Mouse (Mus musculus) brain, adult 2 months (tissue): ENCODE data around the gene Eno4.

Experiments used
- DNase-seq: peaks from one replicate; pipeline ENCODE4 v3.0.0; 2011; ENCODE audit warnings: low read depth, low spot score

The Eno4 gene

GRCm38 (mm10) chr19:58974126-58974525 lies 30.9 kb downstream of the Eno4 start:
- no peak for DNase-seq

DNA sequence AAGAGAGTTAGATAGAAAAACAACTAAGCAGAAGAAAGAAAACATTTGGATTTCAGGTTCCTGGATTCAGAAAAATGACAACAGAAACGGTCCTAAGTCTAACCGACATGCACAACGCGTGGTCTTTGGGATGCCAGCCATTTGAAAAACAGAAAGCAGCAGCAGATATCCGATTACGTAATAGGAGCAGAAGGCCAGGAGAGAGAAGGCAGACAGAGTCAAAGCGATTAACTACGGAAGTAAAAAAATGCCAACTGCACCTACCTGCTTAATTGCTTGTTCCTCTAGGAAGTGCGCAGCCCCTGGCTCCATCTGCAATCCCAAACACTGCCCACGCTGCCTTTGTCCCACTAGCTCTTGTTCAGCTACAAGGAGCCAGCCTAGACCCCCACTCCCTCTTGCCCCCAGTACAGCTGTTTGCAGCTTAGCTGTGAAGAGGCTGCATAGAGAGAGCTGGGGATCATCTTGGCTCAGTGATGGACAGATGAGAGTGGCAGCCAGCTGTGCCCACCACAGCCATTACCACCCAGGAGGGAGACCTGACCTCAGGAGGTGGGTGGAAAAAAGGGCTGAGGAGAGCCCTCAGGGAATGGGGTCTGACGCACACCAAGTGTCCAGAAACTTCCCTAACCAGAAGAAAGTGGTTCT lies 32.1 kb downstream of the Eno4 start:
- DNase-seq: peak; percentile 15

DNA sequence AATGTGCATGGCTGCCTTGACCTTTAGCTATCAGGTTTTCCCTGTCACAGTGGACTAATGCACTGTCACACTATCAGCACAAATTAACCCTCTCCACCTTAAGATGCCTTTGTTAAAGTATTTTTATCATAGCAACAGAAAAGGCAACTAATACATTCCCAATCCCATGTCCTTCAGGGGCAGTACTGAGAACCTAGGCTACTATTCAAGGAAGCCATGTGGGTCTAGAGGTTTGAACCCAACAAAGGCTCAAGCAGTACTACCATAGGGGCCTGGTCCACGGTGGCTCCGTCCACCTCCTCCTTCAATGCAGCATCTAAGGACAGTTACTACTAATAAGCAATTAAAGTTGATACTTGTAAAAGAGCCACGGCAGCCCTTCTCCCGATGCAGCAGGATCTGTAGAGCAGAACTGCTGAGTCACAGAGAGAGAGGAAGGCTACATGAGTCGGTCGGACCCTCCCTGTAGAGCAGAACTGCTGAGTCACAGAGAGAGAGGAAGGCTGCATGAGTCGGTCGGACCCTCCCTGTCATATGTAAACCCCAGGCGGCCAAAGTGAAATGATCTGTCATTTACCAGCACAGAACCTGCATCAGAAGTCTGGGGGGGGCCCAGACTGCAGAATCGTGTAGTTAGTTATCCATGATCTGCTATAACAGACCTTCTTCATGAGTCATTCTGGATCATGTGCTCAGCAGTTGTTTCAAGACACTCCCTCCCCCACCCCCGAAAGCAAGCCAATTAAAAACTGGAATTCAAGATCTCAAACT lies 35.4 kb downstream of the Eno4 start:
- peak; percentile 78 for DNase-seq

DNA sequence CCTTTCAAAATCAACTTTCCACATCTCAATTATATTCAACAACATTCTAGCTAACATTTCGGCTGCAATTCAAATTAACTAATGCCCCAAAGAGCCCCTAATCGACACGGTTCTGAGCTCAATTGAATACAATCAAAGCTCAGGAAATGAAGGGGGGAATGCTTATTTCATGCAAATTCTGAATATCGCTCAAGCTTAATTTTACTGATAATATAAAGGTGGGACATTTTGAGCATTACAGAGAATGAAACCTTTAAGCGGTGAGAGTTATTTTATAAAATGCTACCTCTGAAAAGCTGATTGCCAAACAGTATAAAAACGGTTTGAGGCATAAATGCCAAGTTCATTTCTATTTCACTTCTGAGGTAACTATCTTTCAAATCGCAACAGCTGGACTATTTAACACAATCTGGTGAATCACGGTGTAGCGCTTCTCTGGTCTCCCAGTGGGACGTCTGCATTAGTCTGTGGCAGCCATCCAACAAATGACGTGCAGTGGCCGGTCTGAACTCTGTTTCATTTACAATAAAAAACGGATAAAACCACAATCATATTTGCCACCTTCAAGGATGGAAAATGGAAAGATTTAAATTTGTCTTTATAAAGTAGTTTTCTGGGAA lies 36.3 kb downstream of the Eno4 start:
- peak; percentile 60 for DNase-seq

GRCm38 (mm10) chr19:58980056-58980440 lies 36.8 kb downstream of the Eno4 start:
- no peak for DNase-seq

- DNase-seq: no peak
Observed at GRCm38 (mm10) chr19:58981571-58981970, 38.3 kb downstream of the Eno4 start.

GRCm38 (mm10) chr19:59002827-59003226 lies 59.6 kb downstream of the Eno4 start:
- no peak for DNase-seq

GRCm38 (mm10) chr19:59006577-59007340 lies 63.5 kb downstream of the Eno4 start:
- peak; percentile 75 for DNase-seq

GRCm38 (mm10) chr19:59010802-59011201 lies 67.6 kb downstream of the Eno4 start:
- peak; percentile 56 for DNase-seq
